Mouse (Mus musculus) megakaryocyte, embryonic 14.5 days (primary cell): ENCODE data around the gene Prelid1. TPM values are rescaled to one million over a fixed set of nuclear protein-coding genes. Genes with fewer than 3 reads are reported as not detected.
A peak's percentile ranks its signal among the peaks of the same experiment; 100 is the strongest.

ENCODE experiments used
- H3K27me3 ChIP-seq: replicated peaks from 2 replicates; pipeline ENCODE3; 2012; ENCODE audit warnings: inconsistent platforms
- H3K36me3 ChIP-seq: replicated peaks from 2 replicates; pipeline ENCODE3; 2012; ENCODE audit warnings: low read length, inconsistent platforms, mixed read lengths
- H3K4me1 ChIP-seq: 2 replicates; pipeline ENCODE4 v1.6.1; 2012; ENCODE audit warnings: inconsistent platforms
- H3K4me3 ChIP-seq: replicated peaks from 2 replicates; pipeline ENCODE3; 2012; ENCODE audit warnings: moderate library complexity, mild to moderate bottlenecking, inconsistent platforms
- H3K9me3 ChIP-seq: 2 replicates; pipeline ENCODE4 v1.6.1; 2012; ENCODE audit warnings: inconsistent platforms
- FLI1 ChIP-seq: IDR thresholded peaks from 2 replicates; pipeline ENCODE4 v1.6.1; 2012; ENCODE audit warnings: low read length, inconsistent platforms, mixed read lengths
- GATA1 ChIP-seq: IDR thresholded peaks from 3 replicates; pipeline ENCODE4 v1.6.1; 2012; ENCODE audit warnings: mixed read lengths, low read length, inconsistent platforms, borderline replicate concordance
- polyA plus RNA-seq: library from polyadenylated mRNA; stranded (reverse); fragments of >175 nt; gene quantifications from 2 replicates; pipeline ENCODE4 v1.2.3, GENCODE M21; 2012; ENCODE audit warnings: low replicate concordance; ENCODE audit not compliant: insufficient read depth

The Prelid1 gene
- polyA plus RNA-seq, 1 experiment: 629 TPM

- H3K4me1 ChIP-seq: peaks cover 62% of the 10 kb centered on the region
- H3K4me3 ChIP-seq: peak overlapping the region; percentile 100
- H3K27me3 ChIP-seq: no peaks in the 10 kb centered on the region
- TF ChIP-seq FLI1 (no peak), GATA1 (no peak)
- peaks cover 45% of the 10 kb centered on the region for H3K36me3 ChIP-seq
- no peaks in the 10 kb centered on the region for H3K9me3 ChIP-seq
These were observed 41.7 kb downstream of the Prelid1 start for GRCm38 (mm10) chr13:55361974-55362452.

- H3K4me3 ChIP-seq: peak within 1 kb of the TSS; percentile 100
- peaks cover 40% of the 10 kb centered on the region for H3K36me3 ChIP-seq
- TF ChIP-seq FLI1: no peak; the same call in 1 of the 2 replicates
- TF ChIP-seq GATA1: no peak
- no peaks in the 10 kb centered on the region for H3K9me3 ChIP-seq
- H3K4me1 ChIP-seq: peaks cover 61% of the 10 kb centered on the region
- H3K27me3 ChIP-seq: no peaks in the 10 kb centered on the region
These were observed 42.3 kb downstream of the Prelid1 start, which contains the start of gene Lman2 for GRCm38 (mm10) chr13:55362453-55363060. TSS of gene Lman2 (minus strand) at chr13:55362783.

- peaks cover 69% of the 10 kb centered on the region for H3K4me1 ChIP-seq
- peaks cover 2% of the 10 kb centered on the region for H3K27me3 ChIP-seq
- peaks cover 2% of the 10 kb centered on the region for H3K36me3 ChIP-seq
- H3K9me3 ChIP-seq: no peaks in the 10 kb centered on the region
- no peak overlapping the region for H3K4me3 ChIP-seq
- TF ChIP-seq GATA1: no peak
These were observed 48.1 kb downstream of the Prelid1 start for GRCm38 (mm10) chr13:55368401-55368800.

GRCm38 (mm10) chr13:55369531-55370114 is 49.3 kb downstream of the Prelid1 start, which contains the start of gene Rgs14:
TSS of gene Rgs14 (plus strand) at chr13:55369732.
- TF ChIP-seq GATA1: no peak
- TF ChIP-seq FLI1: no peak
- Histone ChIP-seq H3K27me3 (peaks cover 7% of the 10 kb centered on the region), H3K4me1 (peaks cover 77% of the 10 kb centered on the region)

GRCm38 (mm10) chr13:55370234-55370633 is 49.9 kb downstream of the Prelid1 start:
- Histone ChIP-seq H3K9me3 (no peaks in the 10 kb centered on the region), H3K27me3 (peaks cover 7% of the 10 kb centered on the region), H3K36me3 (peaks cover 11% of the 10 kb centered on the region), H3K4me1 (peaks cover 73% of the 10 kb centered on the region), H3K4me3 (peak overlapping the region; percentile 92)
- no peak for TF ChIP-seq GATA1
- TF ChIP-seq FLI1: no peak

More at GRCm38 (mm10) chr13:55369531-55370114, 49.3 kb downstream of the Prelid1 start, which contains the start of gene Rgs14:
- peak within 1 kb of the TSS; percentile 92 for H3K4me3 ChIP-seq
- no peaks in the 10 kb centered on the region for H3K9me3 ChIP-seq
- H3K36me3 ChIP-seq: peaks cover 6% of the 10 kb centered on the region

- TF ChIP-seq GATA1 (no peak), FLI1 (no peak)
- Histone ChIP-seq H3K36me3 (peaks cover 11% of the 10 kb centered on the region), H3K4me3 (no peak overlapping the region), H3K9me3 (no peaks in the 10 kb centered on the region), H3K27me3 (peaks cover 7% of the 10 kb centered on the region), H3K4me1 (peaks cover 71% of the 10 kb centered on the region)
These were observed 50.8 kb downstream of the Prelid1 start for GRCm38 (mm10) chr13:55371007-55371681.

GRCm38 (mm10) chr13:55371740-55372139 is 51.4 kb downstream of the Prelid1 start:
- TF ChIP-seq FLI1 (no peak), GATA1 (no peak)
- peaks cover 11% of the 10 kb centered on the region for H3K36me3 ChIP-seq
- H3K4me3 ChIP-seq: no peak overlapping the region
- H3K4me1 ChIP-seq: peaks cover 71% of the 10 kb centered on the region
- no peaks in the 10 kb centered on the region for H3K9me3 ChIP-seq
- H3K27me3 ChIP-seq: peaks cover 7% of the 10 kb centered on the region

- peaks cover 31% of the 10 kb centered on the region for H3K36me3 ChIP-seq
- H3K27me3 ChIP-seq: peaks cover 7% of the 10 kb centered on the region
- H3K4me3 ChIP-seq: no peak overlapping the region
- TF ChIP-seq GATA1 (no peak), FLI1 (no peak)
- peaks cover 49% of the 10 kb centered on the region for H3K4me1 ChIP-seq
- H3K9me3 ChIP-seq: no peaks in the 10 kb centered on the region
These were observed 54.1 kb downstream of the Prelid1 start for GRCm38 (mm10) chr13:55374206-55374924.

Other genes with a start within 250 kb of the Prelid1 start
- gene Uimc1, start 220.2 kb upstream of the Prelid1 start, polyA plus RNA-seq: 1.2 and 4.7 TPM in 2 replicates
- gene Zfp346, start 215.2 kb upstream of the Prelid1 start, polyA plus RNA-seq: 2.4 TPM in 1 of 2 replicates, not detected in the other
- not detected in 2 replicates for gene Gm17617, start 187.0 kb upstream of the Prelid1 start, polyA plus RNA-seq
- gene Fgfr4, start 167.9 kb upstream of the Prelid1 start, polyA plus RNA-seq: not detected in 2 replicates
- 2.5 and 2.7 TPM in 2 replicates for gene Nsd1, start 110.7 kb upstream of the Prelid1 start, polyA plus RNA-seq
- gene Rab24, start 1.4 kb downstream of the Prelid1 start, polyA plus RNA-seq: 23.5 and 94.6 TPM in 2 replicates
- gene Mxd3, start 9.3 kb downstream of the Prelid1 start, polyA plus RNA-seq: 5.7 TPM in 1 of 2 replicates, not detected in the other
- 59.9 and 62.1 TPM in 2 replicates for gene Lman2, start 42.3 kb downstream of the Prelid1 start, polyA plus RNA-seq
- 6.2 and 8.4 TPM in 2 replicates for gene Rgs14, start 49.2 kb downstream of the Prelid1 start, polyA plus RNA-seq
- gene Slc34a1, start 77.7 kb downstream of the Prelid1 start, polyA plus RNA-seq: not detected in 2 replicates
- not detected in 2 replicates for gene Pfn3, start 94.7 kb downstream of the Prelid1 start, polyA plus RNA-seq
- gene F12, start 106.3 kb downstream of the Prelid1 start, polyA plus RNA-seq: 0.54 TPM in 1 of 2 replicates, not detected in the other
- gene Grk6, start 124.6 kb downstream of the Prelid1 start, polyA plus RNA-seq: 33.8 and 54.2 TPM in 2 replicates
- 5.3 and 21.1 TPM in 2 replicates for gene Prr7, start 143.8 kb downstream of the Prelid1 start, polyA plus RNA-seq
- gene Dbn1, start 167.6 kb downstream of the Prelid1 start, polyA plus RNA-seq: 1.8 and 5.0 TPM in 2 replicates
- gene Pdlim7, start 193.2 kb downstream of the Prelid1 start, polyA plus RNA-seq: 681 and 731 TPM in 2 replicates
- 35.5 and 98.6 TPM in 2 replicates for gene Dok3, start 208.8 kb downstream of the Prelid1 start, polyA plus RNA-seq
- 49.7 and 52.6 TPM in 2 replicates for gene Ddx41, start 216.2 kb downstream of the Prelid1 start, polyA plus RNA-seq